Mouse (Mus musculus): ENCODE results near the gene Adgrl3. TPM values are rescaled to one million over a fixed set of nuclear protein-coding genes. Genes with fewer than 3 reads are reported as not detected.
A peak's percentile ranks its signal among the peaks of the same experiment; 100 is the strongest.

Adgrl3 gene
- polyA plus RNA-seq, 1 experiment from 2014 or later: 48.7 TPM

GRCm38 (mm10) chr5:81810966-81811365, 791.0 kb downstream of the Adgrl3 start:
- no peak overlapping the region for H3K4me2 ChIP-seq (replicated peaks)
- H3K9me3 ChIP-seq: no peaks in the 10 kb centered on the region
- H3K27ac ChIP-seq: no peak overlapping the region
- WGBS: 77% methylated on average over 5 of the region's 5 CpGs
- H3K36me3 ChIP-seq: no peaks in the 10 kb centered on the region
- no peaks in the 10 kb centered on the region for H3K4me1 ChIP-seq
- H3K27me3 ChIP-seq: no peaks in the 10 kb centered on the region
- no peak for ATAC-seq (ENCODE audit: insufficient number of reproducible peaks, insufficient read depth, low FRiP score, low TSS enrichment)
- H3K9ac ChIP-seq: no peak overlapping the region
- no peak overlapping the region for H3K4me3 ChIP-seq

GRCm38 (mm10) chr5:81832076-81832475, 812.1 kb downstream of the Adgrl3 start:
- no peak for ATAC-seq (ENCODE audit: insufficient number of reproducible peaks, insufficient read depth, low FRiP score, low TSS enrichment)
- Histone ChIP-seq H3K27me3 (no peaks in the 10 kb centered on the region), H3K4me3 (no peak overlapping the region), H3K4me1 (no peaks in the 10 kb centered on the region), H3K9me3 (no peaks in the 10 kb centered on the region), H3K36me3 (no peaks in the 10 kb centered on the region), H3K4me2 (replicated peaks) (no peak overlapping the region), H3K9ac (no peak overlapping the region), H3K27ac (no peak overlapping the region)
- WGBS: 46% methylated on average over 1 of the region's 1 CpGs

- H3K9ac ChIP-seq: no peak overlapping the region
- no peaks in the 10 kb centered on the region for H3K36me3 ChIP-seq
- H3K4me3 ChIP-seq: no peak overlapping the region
- 23% methylated on average over 2 of the region's 2 CpGs for WGBS
- ATAC-seq (ENCODE audit: insufficient number of reproducible peaks, insufficient read depth, low FRiP score, low TSS enrichment): peak; percentile 82; the same call in 1 of the 2 replicates
- H3K4me2 ChIP-seq (replicated peaks): no peak overlapping the region
- H3K27ac ChIP-seq: no peak overlapping the region
- no peaks in the 10 kb centered on the region for H3K9me3 ChIP-seq
- no peaks in the 10 kb centered on the region for H3K27me3 ChIP-seq
- no peaks in the 10 kb centered on the region for H3K4me1 ChIP-seq
Observed at GRCm38 (mm10) chr5:81832679-81833078, 812.7 kb downstream of the Adgrl3 start.

GRCm38 (mm10) chr5:81837860-81838259, 817.9 kb downstream of the Adgrl3 start:
- Histone ChIP-seq H3K4me3 (no peak overlapping the region), H3K4me1 (no peaks in the 10 kb centered on the region), H3K27ac (no peak overlapping the region), H3K9me3 (no peaks in the 10 kb centered on the region), H3K4me2 (replicated peaks) (no peak overlapping the region), H3K9ac (no peak overlapping the region), H3K36me3 (no peaks in the 10 kb centered on the region), H3K27me3 (no peaks in the 10 kb centered on the region)
- ATAC-seq (ENCODE audit: insufficient number of reproducible peaks, insufficient read depth, low FRiP score, low TSS enrichment): no peak
- 97% methylated on average over 2 of the region's 2 CpGs for WGBS

GRCm38 (mm10) chr5:81843798-81844197, 823.9 kb downstream of the Adgrl3 start:
- ATAC-seq (ENCODE audit: insufficient number of reproducible peaks, insufficient read depth, low FRiP score, low TSS enrichment): no peak
- 24% methylated on average over 4 of the region's 4 CpGs for WGBS

GRCm38 (mm10) chr5:81870336-81870735, 850.4 kb downstream of the Adgrl3 start:
- no peaks in the 10 kb centered on the region for H3K36me3 ChIP-seq
- ATAC-seq (ENCODE audit: insufficient number of reproducible peaks, insufficient read depth, low FRiP score, low TSS enrichment): no peak
- H3K9ac ChIP-seq: no peak overlapping the region
- H3K4me2 ChIP-seq (replicated peaks): no peak overlapping the region
- no peak overlapping the region for H3K4me3 ChIP-seq
- H3K27me3 ChIP-seq: no peaks in the 10 kb centered on the region
- 81% methylated on average over 6 of the region's 6 CpGs for WGBS
- no peaks in the 10 kb centered on the region for H3K4me1 ChIP-seq
- no peaks in the 10 kb centered on the region for H3K9me3 ChIP-seq
- H3K27ac ChIP-seq: no peak overlapping the region

More at GRCm38 (mm10) chr5:81843798-81844197, 823.9 kb downstream of the Adgrl3 start:
- no peaks in the 10 kb centered on the region for H3K9me3 ChIP-seq
- no peaks in the 10 kb centered on the region for H3K27me3 ChIP-seq
- no peak overlapping the region for H3K4me3 ChIP-seq
- no peak overlapping the region for H3K9ac ChIP-seq
- H3K27ac ChIP-seq: no peak overlapping the region
- H3K4me1 ChIP-seq: no peaks in the 10 kb centered on the region
- H3K36me3 ChIP-seq: no peaks in the 10 kb centered on the region
- H3K4me2 ChIP-seq (replicated peaks): no peak overlapping the region

Small RNA genes lying within 50 kb of the gene (microRNA-seq; reads per million reads assigned to microRNA genes)
- gene Gm22048: not detected
